Mouse (Mus musculus) megakaryocyte, embryonic 14.5 days (primary cell): ENCODE results near the gene Pnpla7.
"Not testable (repeated sequence)": the region's sequence is repeated elsewhere in the genome, so short reads cannot be mapped to it uniquely, and the experiment has no call there.

Experiments
- FLI1 ChIP-seq: IDR thresholded peaks from 2 replicates; pipeline ENCODE4 v1.6.1; 2012; ENCODE audit warnings: low read length, inconsistent platforms, mixed read lengths
- GATA1 ChIP-seq: IDR thresholded peaks from 3 replicates; pipeline ENCODE4 v1.6.1; 2012; ENCODE audit warnings: mixed read lengths, low read length, inconsistent platforms, borderline replicate concordance

DNA sequence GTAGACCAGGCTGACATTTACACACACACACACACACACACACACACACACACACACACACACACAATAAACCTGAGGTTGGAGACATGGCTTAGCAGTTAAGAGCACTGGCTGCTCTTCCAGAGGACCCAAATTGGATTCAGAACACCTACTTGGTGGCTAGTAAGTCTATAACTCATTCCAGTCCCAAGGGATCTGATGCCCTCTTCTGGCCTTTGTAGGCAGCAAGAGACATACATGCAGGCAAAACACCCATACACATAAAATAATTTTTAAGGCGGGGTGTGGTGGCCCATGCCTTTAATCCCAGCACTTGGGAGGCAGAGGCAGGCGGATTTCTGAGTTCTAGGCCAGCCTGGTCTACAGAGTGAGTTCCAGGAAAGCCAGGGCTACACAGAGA, 31.5 kb upstream of the Pnpla7 start:
- not testable (repeated sequence) for TF ChIP-seq GATA1, FLI1
